Mouse (Mus musculus): Measurements from ENCODE around the gene Anks1b. TPM values are rescaled to one million over a fixed set of nuclear protein-coding genes. Genes with fewer than 3 reads are reported as not detected.

The Anks1b gene
- 2.7 and 3.0 TPM in 2 replicates for polyA plus RNA-seq (2014; fragmentation: Nextera tagmentation; extraction: Ambion mirVana)

GRCm38 (mm10) chr10:89873146-89873950 lies at the start of gene Anks1b:
Anks1b (plus strand) TSS chr10:89873509.
- no peak within 1 kb of the TSS for H3K27ac ChIP-seq (replicated peaks; ENCODE audit: low read depth, low read length)
- no peaks in the 10 kb centered on the region for H3K9me3 ChIP-seq (replicated peaks; ENCODE audit: control insufficient read depth, low read length)
- H3K4me1 ChIP-seq (ENCODE audit: control insufficient read depth, insufficient read depth, low read length): no peaks in the 10 kb centered on the region
- ATAC-seq (replicated peaks; ENCODE audit: insufficient number of reproducible peaks, low FRiP score, low TSS enrichment, low read depth) (peak; percentile 81), DNase-seq (ENCODE audit: low spot score) (peak; percentile 56)
- under 1% methylated on average over 45 of the region's 48 CpGs for WGBS
- peaks cover 4% of the 10 kb centered on the region for H3K27me3 ChIP-seq (ENCODE audit: control insufficient read depth, insufficient read depth, low read length)
- H3K36me3 ChIP-seq (replicated peaks; ENCODE audit: control insufficient read depth, insufficient read depth, low read depth, low read length): no peaks in the 10 kb centered on the region
- H3K9ac ChIP-seq (replicated peaks; ENCODE audit: low read length): peak within 1 kb of the TSS; percentile 56
- peak within 1 kb of the TSS; percentile 96 for H3K4me2 ChIP-seq (ENCODE audit: low read depth, low read length)
- H3K4me3 ChIP-seq (ENCODE audit: low read depth, low read length): peak within 1 kb of the TSS; percentile 57

DNA sequence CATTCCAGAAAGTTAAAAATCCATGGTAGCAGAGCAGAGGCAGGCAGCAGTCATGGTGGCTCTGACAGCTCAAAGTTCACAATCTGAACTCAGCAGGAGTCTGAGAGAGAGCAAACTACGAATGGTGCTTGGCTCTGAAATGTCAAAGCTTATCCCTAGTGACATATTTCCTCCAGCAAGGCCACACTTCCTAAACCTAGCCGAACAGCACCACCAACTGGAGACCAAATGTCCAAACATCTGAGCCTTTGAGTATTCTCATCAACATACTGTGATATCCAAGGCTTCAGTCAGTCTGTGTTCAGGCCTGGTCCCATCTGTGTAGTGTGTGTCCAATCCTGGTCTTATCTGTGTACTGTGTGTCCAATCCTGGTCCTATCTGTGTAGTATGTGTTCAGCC lies 49.4 kb upstream of the Anks1b start:
- 39% methylated on average over 2 of the region's 2 CpGs for WGBS
- H3K9me3 ChIP-seq (replicated peaks; ENCODE audit: control insufficient read depth, low read length): no peaks in the 10 kb centered on the region
- ATAC-seq (replicated peaks; ENCODE audit: insufficient number of reproducible peaks, low FRiP score, low TSS enrichment, low read depth) (peak; percentile 52; the same call in 1 of the 2 replicates), DNase-seq (ENCODE audit: low spot score) (peak; percentile 25)
- H3K4me2 ChIP-seq (ENCODE audit: low read depth, low read length): no peak overlapping the region
- H3K36me3 ChIP-seq (replicated peaks; ENCODE audit: control insufficient read depth, insufficient read depth, low read depth, low read length): no peaks in the 10 kb centered on the region
- H3K4me1 ChIP-seq (ENCODE audit: control insufficient read depth, insufficient read depth, low read length): no peaks in the 10 kb centered on the region
- H3K4me3 ChIP-seq (ENCODE audit: low read depth, low read length): no peak overlapping the region
- H3K27me3 ChIP-seq (ENCODE audit: control insufficient read depth, insufficient read depth, low read length): no peaks in the 10 kb centered on the region
- no peak overlapping the region for H3K9ac ChIP-seq (replicated peaks; ENCODE audit: low read length)
- H3K27ac ChIP-seq (replicated peaks; ENCODE audit: low read depth, low read length): no peak overlapping the region

- Histone ChIP-seq H3K4me3 (ENCODE audit: low read depth, low read length) (no peak overlapping the region), H3K36me3 (replicated peaks; ENCODE audit: control insufficient read depth, insufficient read depth, low read depth, low read length) (no peaks in the 10 kb centered on the region), H3K27me3 (ENCODE audit: control insufficient read depth, insufficient read depth, low read length) (no peaks in the 10 kb centered on the region), H3K4me2 (ENCODE audit: low read depth, low read length) (no peak overlapping the region), H3K4me1 (ENCODE audit: control insufficient read depth, insufficient read depth, low read length) (no peaks in the 10 kb centered on the region), H3K9ac (replicated peaks; ENCODE audit: low read length) (no peak overlapping the region), H3K9me3 (replicated peaks; ENCODE audit: control insufficient read depth, low read length) (no peaks in the 10 kb centered on the region), H3K27ac (replicated peaks; ENCODE audit: low read depth, low read length) (no peak overlapping the region)
- DNase-seq (ENCODE audit: low spot score) (no peak), ATAC-seq (replicated peaks; ENCODE audit: insufficient number of reproducible peaks, low FRiP score, low TSS enrichment, low read depth) (no peak)
- 66% methylated on average over 3 of the region's 3 CpGs for WGBS
Observed at GRCm38 (mm10) chr10:89826896-89827295, 46.4 kb upstream of the Anks1b start.

DNA sequence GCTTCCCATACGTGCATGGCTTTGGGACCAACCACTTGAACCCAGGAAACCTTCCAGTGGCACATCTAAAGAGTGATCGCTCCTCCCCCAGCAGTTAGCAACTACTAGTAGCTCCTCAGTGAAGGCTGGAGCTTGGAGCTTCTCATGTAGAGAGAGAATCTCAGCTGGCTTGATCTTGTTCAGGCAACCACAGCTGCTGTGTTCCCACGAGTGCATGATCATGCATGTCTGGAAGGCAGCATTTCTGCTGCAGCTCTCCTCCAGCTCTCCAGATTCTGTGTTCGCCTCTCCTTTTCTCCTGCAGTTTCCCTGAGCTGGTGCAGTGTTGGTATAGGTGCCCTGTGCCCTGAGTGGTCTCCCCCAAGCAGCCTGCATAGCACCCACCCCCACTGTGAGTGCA lies 41.0 kb upstream of the Anks1b start:
- WGBS: 69% methylated on average over 4 of the region's 4 CpGs
- Histone ChIP-seq H3K4me3 (ENCODE audit: low read depth, low read length) (no peak overlapping the region), H3K4me1 (ENCODE audit: control insufficient read depth, insufficient read depth, low read length) (no peaks in the 10 kb centered on the region), H3K9me3 (replicated peaks; ENCODE audit: control insufficient read depth, low read length) (no peaks in the 10 kb centered on the region), H3K36me3 (replicated peaks; ENCODE audit: control insufficient read depth, insufficient read depth, low read depth, low read length) (no peaks in the 10 kb centered on the region), H3K27me3 (ENCODE audit: control insufficient read depth, insufficient read depth, low read length) (no peaks in the 10 kb centered on the region), H3K4me2 (ENCODE audit: low read depth, low read length) (no peak overlapping the region), H3K27ac (replicated peaks; ENCODE audit: low read depth, low read length) (no peak overlapping the region), H3K9ac (replicated peaks; ENCODE audit: low read length) (no peak overlapping the region)
- no peak for ATAC-seq (replicated peaks; ENCODE audit: insufficient number of reproducible peaks, low FRiP score, low TSS enrichment, low read depth)
- no peak for DNase-seq (ENCODE audit: low spot score)

- no peaks in the 10 kb centered on the region for H3K36me3 ChIP-seq (replicated peaks; ENCODE audit: control insufficient read depth, insufficient read depth, low read depth, low read length)
- WGBS: 88% methylated on average over 10 of the region's 10 CpGs
- no peak overlapping the region for H3K4me2 ChIP-seq (ENCODE audit: low read depth, low read length)
- no peak overlapping the region for H3K27ac ChIP-seq (replicated peaks; ENCODE audit: low read depth, low read length)
- H3K4me3 ChIP-seq (ENCODE audit: low read depth, low read length): no peak overlapping the region
- ATAC-seq (replicated peaks; ENCODE audit: insufficient number of reproducible peaks, low FRiP score, low TSS enrichment, low read depth) (no peak), DNase-seq (ENCODE audit: low spot score) (no peak)
- H3K4me1 ChIP-seq (ENCODE audit: control insufficient read depth, insufficient read depth, low read length): no peaks in the 10 kb centered on the region
- H3K9me3 ChIP-seq (replicated peaks; ENCODE audit: control insufficient read depth, low read length): no peaks in the 10 kb centered on the region
- no peaks in the 10 kb centered on the region for H3K27me3 ChIP-seq (ENCODE audit: control insufficient read depth, insufficient read depth, low read length)
- H3K9ac ChIP-seq (replicated peaks; ENCODE audit: low read length): no peak overlapping the region
Observed at GRCm38 (mm10) chr10:89833166-89833565, 40.1 kb upstream of the Anks1b start.

DNA sequence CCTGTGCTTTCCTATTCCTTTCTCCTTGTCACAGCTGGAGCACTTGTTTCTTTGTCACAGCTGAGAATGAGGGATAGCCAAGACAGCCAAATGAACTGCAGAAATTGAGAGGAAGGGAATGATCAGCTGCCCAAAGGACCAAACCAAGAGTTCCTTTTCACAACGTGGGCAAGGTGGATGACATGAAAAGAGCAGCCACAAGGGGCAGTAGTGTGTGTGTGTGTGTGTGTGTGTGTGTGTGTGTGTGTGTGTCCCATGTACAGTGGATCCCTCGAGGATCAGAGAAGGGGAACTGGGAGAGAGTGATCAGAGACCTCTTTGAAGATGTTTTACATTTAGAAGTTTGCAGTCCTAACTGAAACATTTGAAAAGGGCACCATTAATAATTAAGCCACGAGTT lies 35.8 kb upstream of the Anks1b start:
- no peak overlapping the region for H3K9ac ChIP-seq (replicated peaks; ENCODE audit: low read length)
- no peaks in the 10 kb centered on the region for H3K27me3 ChIP-seq (ENCODE audit: control insufficient read depth, insufficient read depth, low read length)
- H3K4me1 ChIP-seq (ENCODE audit: control insufficient read depth, insufficient read depth, low read length): no peaks in the 10 kb centered on the region
- H3K4me2 ChIP-seq (ENCODE audit: low read depth, low read length): no peak overlapping the region
- DNase-seq (ENCODE audit: low spot score): no peak
- no peaks in the 10 kb centered on the region for H3K36me3 ChIP-seq (replicated peaks; ENCODE audit: control insufficient read depth, insufficient read depth, low read depth, low read length)
- H3K4me3 ChIP-seq (ENCODE audit: low read depth, low read length): no peak overlapping the region
- WGBS: 56% methylated on average over 3 of the region's 3 CpGs
- no peaks in the 10 kb centered on the region for H3K9me3 ChIP-seq (replicated peaks; ENCODE audit: control insufficient read depth, low read length)
- H3K27ac ChIP-seq (replicated peaks; ENCODE audit: low read depth, low read length): no peak overlapping the region
- no peak for ATAC-seq (replicated peaks; ENCODE audit: insufficient number of reproducible peaks, low FRiP score, low TSS enrichment, low read depth)

GRCm38 (mm10) chr10:89838834-89839233 lies 34.5 kb upstream of the Anks1b start:
- no peaks in the 10 kb centered on the region for H3K9me3 ChIP-seq (replicated peaks; ENCODE audit: control insufficient read depth, low read length)
- no peak overlapping the region for H3K9ac ChIP-seq (replicated peaks; ENCODE audit: low read length)
- no peak overlapping the region for H3K4me3 ChIP-seq (ENCODE audit: low read depth, low read length)
- no peaks in the 10 kb centered on the region for H3K27me3 ChIP-seq (ENCODE audit: control insufficient read depth, insufficient read depth, low read length)
- 81% methylated on average over 3 of the region's 3 CpGs for WGBS
- no peak overlapping the region for H3K27ac ChIP-seq (replicated peaks; ENCODE audit: low read depth, low read length)
- H3K36me3 ChIP-seq (replicated peaks; ENCODE audit: control insufficient read depth, insufficient read depth, low read depth, low read length): no peaks in the 10 kb centered on the region
- no peak overlapping the region for H3K4me2 ChIP-seq (ENCODE audit: low read depth, low read length)
- ATAC-seq (replicated peaks; ENCODE audit: insufficient number of reproducible peaks, low FRiP score, low TSS enrichment, low read depth) (no peak), DNase-seq (ENCODE audit: low spot score) (no peak)
- H3K4me1 ChIP-seq (ENCODE audit: control insufficient read depth, insufficient read depth, low read length): no peaks in the 10 kb centered on the region

- no peaks in the 10 kb centered on the region for H3K27me3 ChIP-seq (ENCODE audit: control insufficient read depth, insufficient read depth, low read length)
- no peaks in the 10 kb centered on the region for H3K4me1 ChIP-seq (ENCODE audit: control insufficient read depth, insufficient read depth, low read length)
- no peak overlapping the region for H3K4me2 ChIP-seq (ENCODE audit: low read depth, low read length)
- H3K4me3 ChIP-seq (ENCODE audit: low read depth, low read length): no peak overlapping the region
- no peaks in the 10 kb centered on the region for H3K36me3 ChIP-seq (replicated peaks; ENCODE audit: control insufficient read depth, insufficient read depth, low read depth, low read length)
- ATAC-seq (replicated peaks; ENCODE audit: insufficient number of reproducible peaks, low FRiP score, low TSS enrichment, low read depth) (no peak), DNase-seq (ENCODE audit: low spot score) (no peak)
- no peak overlapping the region for H3K9ac ChIP-seq (replicated peaks; ENCODE audit: low read length)
- 90% methylated on average over 6 of the region's 6 CpGs for WGBS
- H3K27ac ChIP-seq (replicated peaks; ENCODE audit: low read depth, low read length): no peak overlapping the region
- H3K9me3 ChIP-seq (replicated peaks; ENCODE audit: control insufficient read depth, low read length): no peaks in the 10 kb centered on the region
Observed at GRCm38 (mm10) chr10:89850951-89851350, 22.4 kb upstream of the Anks1b start.

Data from embryonic facial prominence, embryonic 11.5 days (tissue).